Mouse (Mus musculus): Measurements from ENCODE around the gene Pcif1. TPM values are rescaled to one million over a fixed set of nuclear protein-coding genes. Genes with fewer than 3 reads are reported as not detected.
A peak's percentile ranks its signal among the peaks of the same experiment; 100 is the strongest.

The Pcif1 gene
- polyA plus RNA-seq, 1 experiment from 2014 or later = 38.4 TPM

- H3K36me3 ChIP-seq (replicated peaks; ENCODE audit: insufficient read depth, low read length) = peaks cover 97% of the 10 kb centered on the region
- H3K4me1 ChIP-seq (ENCODE audit: insufficient read depth) = no peaks in the 10 kb centered on the region
- 90% methylated on average over 15 of the region's 15 CpGs for WGBS (ENCODE audit: insufficient replicate concordance)
- H3K4me2 ChIP-seq (ENCODE audit: low read depth, low read length) = no peak overlapping the region
- H3K4me3 ChIP-seq (ENCODE audit: low read depth, low read length) = no peak overlapping the region
- ATAC-seq (no peak), DNase-seq (no peak)
- no peaks in the 10 kb centered on the region for H3K9me3 ChIP-seq (ENCODE audit: low read length)
- TF ChIP-seq EP300 (IDR thresholded peaks at IDR 0.05; ENCODE audit: low read depth) (no peak), CTCF (IDR thresholded peaks at IDR 0.05; ENCODE audit: low read depth) (no peak)
- H3K9ac ChIP-seq (replicated peaks) = no peak overlapping the region; the same call in 1 of the 2 replicates
- H3K27ac ChIP-seq (ENCODE audit: low read depth) = no peak overlapping the region
- H3K27me3 ChIP-seq (ENCODE audit: insufficient read depth, low read length) = no peaks in the 10 kb centered on the region
Observed at GRCm38 (mm10) chr2:164891908-164892695, 13.0 kb downstream of the Pcif1 start.

GRCm38 (mm10) chr2:164892696-164893216 lies 13.7 kb downstream of the Pcif1 start:
- TF ChIP-seq EP300 (IDR thresholded peaks at IDR 0.05; ENCODE audit: low read depth) = no peak
- no peak for TF ChIP-seq CTCF (IDR thresholded peaks at IDR 0.05; ENCODE audit: low read depth)
- H3K9ac ChIP-seq (replicated peaks) = no peak overlapping the region
- H3K4me1 ChIP-seq (ENCODE audit: insufficient read depth) = no peaks in the 10 kb centered on the region
- H3K9me3 ChIP-seq (ENCODE audit: low read length) = no peaks in the 10 kb centered on the region
- 89% methylated on average over 6 of the region's 6 CpGs for WGBS (ENCODE audit: insufficient replicate concordance)
- no peaks in the 10 kb centered on the region for H3K27me3 ChIP-seq (ENCODE audit: insufficient read depth, low read length)
- no peak for ATAC-seq
- H3K27ac ChIP-seq (ENCODE audit: low read depth) = no peak overlapping the region
- H3K4me2 ChIP-seq (ENCODE audit: low read depth, low read length) = no peak overlapping the region
- no peak overlapping the region for H3K4me3 ChIP-seq (ENCODE audit: low read depth, low read length)
- no peak for DNase-seq
- H3K36me3 ChIP-seq (replicated peaks; ENCODE audit: insufficient read depth, low read length) = peaks cover 95% of the 10 kb centered on the region

DNA sequence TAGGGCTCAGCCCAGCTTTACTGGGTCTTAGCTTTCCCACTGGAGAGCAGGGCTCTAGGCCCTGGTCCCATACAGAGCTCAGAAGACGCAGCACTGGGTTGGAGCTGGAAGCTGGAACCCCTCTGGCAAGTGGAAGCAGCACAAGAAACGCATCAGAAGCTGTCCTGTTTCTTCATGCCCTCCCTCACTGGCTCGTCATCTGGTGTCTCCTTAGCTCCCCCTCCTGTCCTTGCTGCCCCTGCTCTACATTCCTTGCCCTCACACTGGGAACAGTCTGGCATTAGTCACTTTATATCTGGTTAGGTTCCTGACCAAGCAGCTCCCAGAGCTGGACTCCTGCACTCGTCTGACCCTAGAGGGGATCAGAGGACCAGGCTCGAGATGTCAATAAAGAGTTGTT lies 14.9 kb downstream of the Pcif1 start:
- Histone ChIP-seq H3K9me3 (ENCODE audit: low read length) (no peaks in the 10 kb centered on the region), H3K4me3 (ENCODE audit: low read depth, low read length) (no peak overlapping the region), H3K9ac (replicated peaks) (no peak overlapping the region), H3K27ac (ENCODE audit: low read depth) (no peak overlapping the region), H3K4me1 (ENCODE audit: insufficient read depth) (no peaks in the 10 kb centered on the region), H3K27me3 (ENCODE audit: insufficient read depth, low read length) (no peaks in the 10 kb centered on the region), H3K4me2 (ENCODE audit: low read depth, low read length) (no peak overlapping the region), H3K36me3 (replicated peaks; ENCODE audit: insufficient read depth, low read length) (peaks cover 95% of the 10 kb centered on the region)
- WGBS (ENCODE audit: insufficient replicate concordance) = 71% methylated on average over 5 of the region's 5 CpGs
- DNase-seq (no peak), ATAC-seq (no peak)
- TF ChIP-seq CTCF (IDR thresholded peaks at IDR 0.05; ENCODE audit: low read depth) (peak; percentile 25), EP300 (IDR thresholded peaks at IDR 0.05; ENCODE audit: low read depth) (no peak)

DNA sequence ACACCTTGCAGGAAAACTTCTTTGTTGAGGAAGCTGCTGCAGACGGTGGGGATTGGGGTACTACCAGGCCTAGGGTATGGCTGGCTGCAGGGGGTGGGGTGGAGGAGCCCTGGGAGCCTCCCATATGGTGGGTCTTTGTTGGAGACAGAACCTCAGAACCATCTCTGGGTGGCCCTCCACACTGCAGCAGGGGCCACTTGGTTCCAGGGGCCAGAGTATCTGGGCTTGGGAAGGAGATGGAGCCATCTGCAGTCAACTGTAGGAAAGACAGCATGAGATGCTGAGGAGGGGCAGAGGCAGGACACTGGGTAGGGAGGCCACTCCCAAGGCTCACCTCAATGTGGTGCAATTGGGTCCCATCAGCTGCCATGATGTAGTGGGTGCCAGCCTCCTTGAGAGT lies 15.5 kb downstream of the Pcif1 start:
- Histone ChIP-seq H3K4me3 (ENCODE audit: low read depth, low read length) (no peak overlapping the region), H3K9me3 (ENCODE audit: low read length) (no peaks in the 10 kb centered on the region), H3K27ac (ENCODE audit: low read depth) (no peak overlapping the region), H3K36me3 (replicated peaks; ENCODE audit: insufficient read depth, low read length) (peaks cover 96% of the 10 kb centered on the region), H3K9ac (replicated peaks) (no peak overlapping the region), H3K4me2 (ENCODE audit: low read depth, low read length) (no peak overlapping the region), H3K27me3 (ENCODE audit: insufficient read depth, low read length) (no peaks in the 10 kb centered on the region), H3K4me1 (ENCODE audit: insufficient read depth) (no peaks in the 10 kb centered on the region)
- 75% methylated on average over 1 of the region's 1 CpGs for WGBS (ENCODE audit: insufficient replicate concordance)
- TF ChIP-seq CTCF (IDR thresholded peaks at IDR 0.05; ENCODE audit: low read depth) (peak; percentile 17; the same call in 1 of the 2 replicates), EP300 (IDR thresholded peaks at IDR 0.05; ENCODE audit: low read depth) (no peak)
- 0 out of 2 replicates have a peak, but pooled peaks have one; percentile 12 for ATAC-seq
- no peak for DNase-seq

GRCm38 (mm10) chr2:164895885-164896284 lies 16.8 kb downstream of the Pcif1 start:
- peaks cover 95% of the 10 kb centered on the region for H3K36me3 ChIP-seq (replicated peaks; ENCODE audit: insufficient read depth, low read length)
- TF ChIP-seq CTCF (IDR thresholded peaks at IDR 0.05; ENCODE audit: low read depth) (no peak), EP300 (IDR thresholded peaks at IDR 0.05; ENCODE audit: low read depth) (no peak)
- H3K9me3 ChIP-seq (ENCODE audit: low read length) = no peaks in the 10 kb centered on the region
- 94% methylated on average over 6 of the region's 6 CpGs for WGBS (ENCODE audit: insufficient replicate concordance)
- H3K27me3 ChIP-seq (ENCODE audit: insufficient read depth, low read length) = no peaks in the 10 kb centered on the region
- no peak overlapping the region for H3K4me2 ChIP-seq (ENCODE audit: low read depth, low read length)
- no peak overlapping the region for H3K9ac ChIP-seq (replicated peaks)
- no peak overlapping the region for H3K27ac ChIP-seq (ENCODE audit: low read depth)
- ATAC-seq (no peak), DNase-seq (no peak)
- H3K4me1 ChIP-seq (ENCODE audit: insufficient read depth) = no peaks in the 10 kb centered on the region
- no peak overlapping the region for H3K4me3 ChIP-seq (ENCODE audit: low read depth, low read length)

GRCm38 (mm10) chr2:164898008-164898407 lies 18.9 kb downstream of the Pcif1 start:
- no peak for TF ChIP-seq EP300 (IDR thresholded peaks at IDR 0.05; ENCODE audit: low read depth)
- no peak for TF ChIP-seq CTCF (IDR thresholded peaks at IDR 0.05; ENCODE audit: low read depth)
- Histone ChIP-seq H3K9ac (replicated peaks) (no peak overlapping the region), H3K27me3 (ENCODE audit: insufficient read depth, low read length) (no peaks in the 10 kb centered on the region), H3K4me1 (ENCODE audit: insufficient read depth) (no peaks in the 10 kb centered on the region), H3K4me3 (ENCODE audit: low read depth, low read length) (no peak overlapping the region), H3K27ac (ENCODE audit: low read depth) (no peak overlapping the region), H3K9me3 (ENCODE audit: low read length) (no peaks in the 10 kb centered on the region), H3K36me3 (replicated peaks; ENCODE audit: insufficient read depth, low read length) (peaks cover 95% of the 10 kb centered on the region), H3K4me2 (ENCODE audit: low read depth, low read length) (no peak overlapping the region)
- 90% methylated on average over 7 of the region's 7 CpGs for WGBS (ENCODE audit: insufficient replicate concordance)
- DNase-seq (no peak), ATAC-seq (no peak)
